Mouse (Mus musculus) kidney, adult 2 months (tissue): ENCODE measurements around the gene Shtn1.

Source experiments
- CTCF ChIP-seq: fragments of 200-500 bp; conservative IDR thresholded peaks from 2 replicates; pipeline ENCODE4 v1.5.1; 2011; ENCODE audit warnings: low read depth, mild to moderate bottlenecking, control low read depth, low read length, moderate library complexity, mixed read lengths; ENCODE audit not compliant: insufficient read depth, insufficient read length
- POLR2A ChIP-seq: fragments of 200-500 bp; IDR thresholded peaks from one replicate; pipeline ENCODE4 v1.6.1; 2011; ENCODE audit warnings: low read depth, low read length, control low read depth

- TF ChIP-seq CTCF (no peak), POLR2A (no peak)
Measured at GRCm38 (mm10) chr19:58970826-58971225, 105.1 kb downstream of the Shtn1 start.
